Mouse (Mus musculus) limb, embryonic 14.5 days (tissue): ENCODE measurements around the gene Nav2. TPM values are rescaled to one million over a fixed set of nuclear protein-coding genes. Genes with fewer than 3 reads are reported as not detected.

Experiments used
- ATAC-seq: fragments of 200-750 bp; cut with Nextera tagmentation; 2 replicates; pipeline ENCODE4 v1.8.0; 2017; ENCODE audit warnings: low read depth, moderate number of reproducible peaks, moderate TSS enrichment; ENCODE audit not compliant: low FRiP score
- DNase-seq: peaks from one replicate; pipeline ENCODE4 v3.0.0-alpha.2; 2015; ENCODE audit warnings: low spot score
- H3K27ac ChIP-seq: fragments of 300-500 bp; sonication (generic); replicated peaks from 2 replicates; pipeline ENCODE4 v1.5.1; 2014; ENCODE audit warnings: low read depth, mild to moderate bottlenecking, low read length, moderate library complexity, mixed read lengths
- H3K27me3 ChIP-seq: fragments of 300-500 bp; sonication (generic); 2 replicates; pipeline ENCODE4 v1.6.1; 2014; ENCODE audit warnings: low read length, mixed read lengths; ENCODE audit not compliant: control insufficient read depth, insufficient read depth
- H3K36me3 ChIP-seq: fragments of 300-500 bp; sonication (generic); 2 replicates; pipeline ENCODE4 v1.6.1; 2014; ENCODE audit warnings: mild to moderate bottlenecking, low read length, moderate library complexity, mixed read lengths; ENCODE audit not compliant: control insufficient read depth, insufficient read depth
- H3K4me1 ChIP-seq: fragments of 300-500 bp; sonication (generic); 2 replicates; pipeline ENCODE4 v1.6.1; 2014; ENCODE audit warnings: antibody characterized with exemption, low read length, mixed read lengths; ENCODE audit not compliant: control insufficient read depth, insufficient read depth
- H3K4me2 ChIP-seq: fragments of 300-500 bp; sonication (generic); replicated peaks from 2 replicates; pipeline ENCODE4 v1.6.1; 2014; ENCODE audit warnings: low read depth, mild to moderate bottlenecking, low read length, moderate library complexity; ENCODE audit not compliant: severe bottlenecking
- H3K4me3 ChIP-seq: fragments of 300-500 bp; sonication (generic); replicated peaks from 2 replicates; pipeline ENCODE4 v1.5.1; 2014; ENCODE audit warnings: low read length
- H3K9ac ChIP-seq: fragments of 300-500 bp; sonication (generic); 2 replicates; pipeline ENCODE4 v1.6.1; 2014; ENCODE audit warnings: mild to moderate bottlenecking, low read depth, low read length, moderate library complexity; ENCODE audit not compliant: severe bottlenecking
- H3K9me3 ChIP-seq: fragments of 300-500 bp; sonication (generic); 2 replicates; pipeline ENCODE4 v1.6.1; 2016; ENCODE audit warnings: low read length; ENCODE audit not compliant: control insufficient read depth
- POLR2A ChIP-seq: fragments of 200-500 bp; IDR thresholded peaks from 2 replicates; pipeline ENCODE4 v1.8.0; 2012; ENCODE audit warnings: inconsistent platforms, mild to moderate bottlenecking, moderate library complexity, borderline replicate concordance; ENCODE audit not compliant: insufficient read depth, insufficient read length; ENCODE audit errors: extremely low read depth
- WGBS: fragments of 180-500 bp; shearing (Covaris S2); extraction: QIAGEN DNeasy Blood & Tissue Kit; methylation state at CpG from one replicate; pipeline ENCODE4 v1.1.7; 2014; 5-methylcytosine and 5-hydroxymethylcytosine counted together
- polyA plus RNA-seq, 2 experiments: library from polyadenylated mRNA; depleted of rRNA in 1 of 2; stranded (reverse) in 1 of 2; unstranded in 1 of 2; fragments of >200 nt; fragmentation: Nextera tagmentation in 1 of 2; extraction: Ambion mirVana in 1 of 2; gene quantifications; 2 replicates each; pipeline versions ENCODE4 v1.2.1 to v1.2.3; 2012 to 2014

The Nav2 gene
- polyA plus RNA-seq, 2 experiments, result 15.8 to 16.8 TPM

- WGBS, result 75% methylated on average over 2 of the region's 2 CpGs
- no peak overlapping the region for H3K4me3 ChIP-seq
- no peak overlapping the region for H3K27ac ChIP-seq
- no peaks in the 10 kb centered on the region for H3K9me3 ChIP-seq
- ATAC-seq (no peak), DNase-seq (no peak)
- peaks cover 21% of the 10 kb centered on the region for H3K4me1 ChIP-seq
- peaks cover 30% of the 10 kb centered on the region for H3K27me3 ChIP-seq
- no peaks in the 10 kb centered on the region for H3K36me3 ChIP-seq
- no peak for TF ChIP-seq POLR2A
- no peak overlapping the region for H3K9ac ChIP-seq
- H3K4me2 ChIP-seq, result no peak overlapping the region
Measured at GRCm38 (mm10) chr7:49249462-49249861, 340.9 kb downstream of the Nav2 start.

GRCm38 (mm10) chr7:49249996-49250395 is 341.5 kb downstream of the Nav2 start:
- Histone ChIP-seq H3K4me2 (no peak overlapping the region), H3K9me3 (no peaks in the 10 kb centered on the region), H3K36me3 (no peaks in the 10 kb centered on the region), H3K4me3 (no peak overlapping the region), H3K9ac (no peak overlapping the region), H3K4me1 (peaks cover 21% of the 10 kb centered on the region), H3K27me3 (peaks cover 30% of the 10 kb centered on the region), H3K27ac (no peak overlapping the region)
- TF ChIP-seq POLR2A, result no peak
- DNase-seq, result peak; percentile 84
- WGBS, result 12% methylated on average over 9 of the region's 9 CpGs
- no peak for ATAC-seq

- no peaks in the 10 kb centered on the region for H3K9me3 ChIP-seq
- no peak overlapping the region for H3K4me3 ChIP-seq
- peaks cover 18% of the 10 kb centered on the region for H3K4me1 ChIP-seq
- 86% methylated on average over 13 of the region's 13 CpGs for WGBS
- ATAC-seq (no peak), DNase-seq (no peak)
- H3K4me2 ChIP-seq, result no peak overlapping the region
- no peaks in the 10 kb centered on the region for H3K36me3 ChIP-seq
- no peak overlapping the region for H3K27ac ChIP-seq
- no peak for TF ChIP-seq POLR2A
- H3K27me3 ChIP-seq, result peaks cover 30% of the 10 kb centered on the region
- no peak overlapping the region for H3K9ac ChIP-seq
Measured at GRCm38 (mm10) chr7:49250581-49251307, 342.2 kb downstream of the Nav2 start.

DNA sequence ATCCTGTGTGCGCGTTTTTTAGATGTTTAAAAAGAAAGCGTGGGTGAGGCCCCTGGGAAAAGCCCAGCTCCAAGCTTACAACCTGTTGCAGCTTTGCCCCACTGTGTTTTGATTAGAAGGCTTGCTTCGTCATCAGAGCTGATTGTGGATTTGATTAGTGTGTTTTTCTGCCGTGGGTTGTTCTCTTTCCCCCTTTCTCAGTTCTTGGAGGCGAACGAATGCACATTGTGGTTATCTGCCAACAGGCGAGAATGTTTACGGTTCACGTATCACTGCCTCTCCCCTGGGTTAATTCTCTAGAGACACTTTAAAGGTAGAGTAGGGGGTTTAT is 342.8 kb downstream of the Nav2 start:
- DNase-seq (no peak), ATAC-seq (no peak)
- no peak overlapping the region for H3K4me2 ChIP-seq
- WGBS, result 59% methylated on average over 10 of the region's 10 CpGs
- no peak overlapping the region for H3K4me3 ChIP-seq
- no peaks in the 10 kb centered on the region for H3K36me3 ChIP-seq
- no peak for TF ChIP-seq POLR2A
- H3K9me3 ChIP-seq, result no peaks in the 10 kb centered on the region
- no peak overlapping the region for H3K9ac ChIP-seq
- peaks cover 18% of the 10 kb centered on the region for H3K4me1 ChIP-seq
- H3K27ac ChIP-seq, result no peak overlapping the region
- peaks cover 28% of the 10 kb centered on the region for H3K27me3 ChIP-seq

- no peaks in the 10 kb centered on the region for H3K9me3 ChIP-seq
- no peaks in the 10 kb centered on the region for H3K36me3 ChIP-seq
- peaks cover 11% of the 10 kb centered on the region; the same call in 1 of the 2 replicates for H3K4me1 ChIP-seq
- 91% methylated on average over 7 of the region's 7 CpGs for WGBS
- DNase-seq, result no peak
- ATAC-seq, result no peak
- H3K4me3 ChIP-seq, result no peak overlapping the region
- no peak overlapping the region for H3K27ac ChIP-seq
- H3K4me2 ChIP-seq, result no peak overlapping the region
- no peak overlapping the region for H3K9ac ChIP-seq
- TF ChIP-seq POLR2A, result no peak
- peaks cover 16% of the 10 kb centered on the region for H3K27me3 ChIP-seq
Measured at GRCm38 (mm10) chr7:49252444-49252843, 343.9 kb downstream of the Nav2 start.
